Mouse (Mus musculus) spleen, adult 2 months (tissue): ENCODE data around the gene Gm28038. TPM values are rescaled to one million over a fixed set of nuclear protein-coding genes. Genes with fewer than 3 reads are reported as not detected.

ENCODE experiments used
- DNase-seq, 2 experiments: peaks; one replicate each; pipeline versions ENCODE4 v3.0.0 to v3.0.0-alpha.2; 2012 to 2021; ENCODE audit warnings: low spot score in 2 of 2, low read depth in 1 of 2
- H3K27ac ChIP-seq: fragments of 200-500 bp; 2 replicates; pipeline ENCODE4 v1.5.1; 2012; ENCODE audit warnings: low read length, inconsistent platforms; ENCODE audit not compliant: insufficient read depth
- H3K27me3 ChIP-seq: fragments of 200-500 bp; 2 replicates; pipeline ENCODE4 v1.6.1; 2012; ENCODE audit warnings: mild to moderate bottlenecking, moderate library complexity, low read length, inconsistent platforms; ENCODE audit not compliant: control insufficient read depth, insufficient read depth
- H3K36me3 ChIP-seq: fragments of 200-500 bp; 2 replicates; pipeline ENCODE4 v1.6.1; 2012; ENCODE audit warnings: mild to moderate bottlenecking, low read length, inconsistent platforms; ENCODE audit not compliant: control insufficient read depth, insufficient read depth
- H3K4me1 ChIP-seq: fragments of 200-500 bp; 2 replicates; pipeline ENCODE4 v1.6.1; 2011; ENCODE audit warnings: inconsistent platforms; ENCODE audit not compliant: control insufficient read depth, insufficient read depth, insufficient read length
- H3K4me3 ChIP-seq: fragments of 200-500 bp; 2 replicates; pipeline ENCODE4 v1.5.1; 2011; ENCODE audit warnings: mild to moderate bottlenecking, inconsistent platforms; ENCODE audit not compliant: insufficient read depth, insufficient read length; ENCODE audit errors: extremely low read depth
- CTCF ChIP-seq: fragments of 200-500 bp; IDR thresholded peaks from 2 replicates; pipeline ENCODE4 v1.5.1; 2011; ENCODE audit warnings: mild to moderate bottlenecking, inconsistent platforms; ENCODE audit not compliant: insufficient read depth, insufficient read length, insufficient replicate concordance; ENCODE audit errors: extremely low read depth
- POLR2A ChIP-seq: fragments of 200-500 bp; IDR thresholded peaks from 2 replicates; pipeline ENCODE4 v1.6.1; 2011; ENCODE audit warnings: low read depth, low read length, inconsistent platforms
- WGBS: fragments of 180-500 bp; shearing (Covaris S2); methylation state at CpG from one replicate; pipeline ENCODE4 v1.1.7; 2018; 5-methylcytosine and 5-hydroxymethylcytosine counted together
- polyA plus RNA-seq: library from polyadenylated mRNA; depleted of rRNA; stranded (reverse); fragments of >200 nt; gene quantifications from 2 replicates; pipeline ENCODE4 v1.2.3, GENCODE M21; 2012; rRNA removed

Gm28038 gene
- polyA plus RNA-seq, 1 experiment, result not detected

- no peak for TF ChIP-seq CTCF
- no peak for TF ChIP-seq POLR2A
- no peak overlapping the region for H3K4me3 ChIP-seq
- peak in 1 of 2 experiments; percentile 31 for DNase-seq
- H3K27me3 ChIP-seq, result no peaks in the 10 kb centered on the region
- H3K36me3 ChIP-seq, result peaks cover 42% of the 10 kb centered on the region
- no peaks in the 10 kb centered on the region for H3K4me1 ChIP-seq
- WGBS, result 76% methylated on average over 7 of the region's 7 CpGs
- H3K27ac ChIP-seq, result no peak overlapping the region
These were observed 65.3 kb downstream of the Gm28038 start for GRCm38 (mm10) chr2:30345971-30346676.

GRCm38 (mm10) chr2:30349196-30349595 is 68.4 kb downstream of the Gm28038 start:
- H3K4me3 ChIP-seq, result no peak overlapping the region
- H3K27ac ChIP-seq, result no peak overlapping the region
- no peak for TF ChIP-seq CTCF
- no peak for TF ChIP-seq POLR2A
- peaks cover 22% of the 10 kb centered on the region for H3K36me3 ChIP-seq
- H3K27me3 ChIP-seq, result no peaks in the 10 kb centered on the region
- DNase-seq, result no peak
- 78% methylated on average over 6 of the region's 6 CpGs for WGBS
- H3K4me1 ChIP-seq, result no peaks in the 10 kb centered on the region

Other genes with a start within 250 kb of the Gm28038 start
- gene Wdr34, start 232.2 kb upstream of the Gm28038 start, polyA plus RNA-seq, result 7.6 and 12.3 TPM in 2 replicates
- 42.2 and 55.0 TPM in 2 replicates for gene Set, start 223.7 kb upstream of the Gm28038 start, polyA plus RNA-seq
- 4.6 and 4.9 TPM in 2 replicates for gene Pkn3, start 203.4 kb upstream of the Gm28038 start, polyA plus RNA-seq
- 56.2 and 92.3 TPM in 2 replicates for gene Zdhhc12, start 187.4 kb upstream of the Gm28038 start, polyA plus RNA-seq
- gene Zer1, start 156.5 kb upstream of the Gm28038 start, polyA plus RNA-seq, result 59.0 and 78.3 TPM in 2 replicates
- 48.5 and 50.9 TPM in 2 replicates for gene Tbc1d13, start 147.3 kb upstream of the Gm28038 start, polyA plus RNA-seq
- 19.4 and 33.0 TPM in 2 replicates for gene Endog, start 109.5 kb upstream of the Gm28038 start, polyA plus RNA-seq
- 19.1 and 23.3 TPM in 2 replicates for gene Spout1, start 102.6 kb upstream of the Gm28038 start, polyA plus RNA-seq
- gene Kyat1, start 75.2 kb upstream of the Gm28038 start, polyA plus RNA-seq, result 9.7 and 11.5 TPM in 2 replicates
- gene Lrrc8a, start 43.3 kb upstream of the Gm28038 start, polyA plus RNA-seq, result 22.1 and 25.6 TPM in 2 replicates
- 6.0 and 9.6 TPM in 2 replicates for gene Gm28035, start 40.5 kb upstream of the Gm28038 start, polyA plus RNA-seq
- gene Phyhd1, start 14.8 kb upstream of the Gm28038 start, polyA plus RNA-seq, result 18.1 and 24.1 TPM in 2 replicates
- gene Dolk, start 5.3 kb downstream of the Gm28038 start, polyA plus RNA-seq, result 11.0 and 11.6 TPM in 2 replicates
- gene Nup188, start 5.4 kb downstream of the Gm28038 start, polyA plus RNA-seq, result 32.4 and 45.2 TPM in 2 replicates
- gene Sh3glb2, start 78.3 kb downstream of the Gm28038 start, polyA plus RNA-seq, result 92.3 and 114 TPM in 2 replicates
- gene Miga2, start 83.2 kb downstream of the Gm28038 start, polyA plus RNA-seq, result 11.1 and 11.7 TPM in 2 replicates
- gene Dolpp1, start 111.2 kb downstream of the Gm28038 start, polyA plus RNA-seq, result 31.9 and 48.2 TPM in 2 replicates
- 53.9 and 55.2 TPM in 2 replicates for gene Crat, start 134.8 kb downstream of the Gm28038 start, polyA plus RNA-seq
- gene Ptpa, start 135.0 kb downstream of the Gm28038 start, polyA plus RNA-seq, result 136 and 152 TPM in 2 replicates
- 4.7 and 9.1 TPM in 2 replicates for gene Ier5l, start 193.2 kb downstream of the Gm28038 start, polyA plus RNA-seq